Mouse (Mus musculus): ENCODE measurements at regions not wholly inside any gene's neighbourhood (a gene's known extent, or its start where the extent isn't known, plus 50 kb on each side); places are given as distances from the start of the nearest gene placed in this dataset.
"Not testable (repeated sequence)": the region's sequence is repeated elsewhere in the genome, so short reads cannot be mapped to it uniquely, and the experiment has no call there.

DNA sequence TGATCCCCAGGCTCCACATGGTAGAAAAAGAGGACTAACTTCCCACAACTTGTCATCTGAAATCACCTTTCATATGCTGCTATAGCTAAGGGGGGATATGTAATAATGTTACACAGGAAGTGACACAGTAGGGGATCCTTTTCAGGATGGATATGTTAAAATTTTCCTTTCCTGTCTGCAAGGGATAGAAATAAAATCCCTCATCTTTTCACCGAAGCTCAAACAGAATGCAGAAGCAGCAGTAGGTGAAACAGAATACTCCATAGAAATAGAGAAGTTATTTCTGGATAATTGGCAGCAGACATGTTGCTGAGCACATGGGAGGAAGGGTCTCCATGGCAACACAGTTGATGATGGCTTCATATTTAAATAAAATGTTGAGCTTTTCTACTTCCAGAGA is 309.3 kb upstream of the Ercc4 start:
- no peak for DNase-seq (ENCODE audit: low read depth, low spot score)

DNA sequence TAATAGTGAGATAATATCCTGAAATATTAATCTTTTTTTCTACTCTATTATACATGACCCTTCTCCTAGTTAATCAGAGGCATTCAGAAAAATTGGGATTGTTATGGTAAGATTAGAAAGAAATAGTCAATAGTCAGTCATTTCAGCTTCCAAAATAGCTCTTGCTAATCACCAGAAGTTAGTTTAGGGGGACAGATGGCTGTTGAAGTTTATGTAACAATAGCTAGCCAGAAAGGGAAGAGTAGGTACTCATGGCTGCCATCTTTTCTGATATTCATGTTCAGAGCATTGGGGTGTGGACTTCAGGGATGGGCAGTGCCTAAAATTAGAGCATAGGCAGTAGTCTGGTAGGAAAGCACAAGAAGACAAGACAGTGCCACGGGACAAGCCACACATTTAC is 306.8 kb upstream of the Ercc4 start:
- DNase-seq (ENCODE audit: low read depth, low spot score) = no peak

DNA sequence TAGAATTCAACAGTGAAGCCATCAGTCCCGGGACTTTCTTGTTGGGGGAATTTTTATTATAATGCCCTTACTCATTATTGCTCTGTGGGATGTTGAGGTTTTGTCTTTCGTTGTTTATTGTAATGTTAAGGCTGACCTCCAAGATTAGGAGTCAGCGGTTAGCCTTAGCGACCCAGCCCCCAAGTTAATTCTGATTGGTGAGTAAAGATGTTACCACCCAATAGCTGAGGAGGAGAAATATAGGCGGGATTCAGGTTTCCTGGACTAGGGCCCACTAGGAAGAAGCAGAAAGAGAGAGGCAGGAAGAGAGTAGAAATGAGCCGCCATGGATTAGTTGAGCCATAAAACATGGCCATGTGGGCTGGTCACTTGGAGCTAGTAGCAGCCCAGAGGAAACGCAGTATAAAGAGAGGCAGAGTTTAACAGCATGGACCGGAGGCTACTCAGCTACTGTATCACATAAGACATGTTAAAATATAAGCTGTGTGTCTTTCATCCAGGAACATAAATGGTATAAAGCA is 302.1 kb upstream of the Ercc4 start:
- DNase-seq (ENCODE audit: low read depth, low spot score) = no peak

DNA sequence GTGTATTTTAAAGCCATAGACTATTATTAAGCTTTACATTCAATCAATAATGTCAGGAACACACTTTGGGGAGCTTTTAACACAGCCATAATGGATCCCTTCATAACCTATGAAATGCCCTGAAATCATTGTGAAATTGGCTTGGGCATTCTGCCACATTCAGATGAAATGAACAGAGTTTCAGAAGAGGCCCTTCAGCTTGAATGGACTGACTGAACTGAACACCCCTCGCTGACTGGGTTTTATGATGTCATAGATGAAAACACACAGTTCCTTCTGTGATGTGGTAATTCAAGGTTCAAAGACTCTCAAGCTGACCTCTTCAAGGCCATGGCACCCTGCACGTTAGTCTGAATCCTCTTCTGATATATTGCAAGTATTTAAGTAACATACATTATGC is 298.4 kb upstream of the Ercc4 start:
- no peak for DNase-seq (ENCODE audit: low read depth, low spot score)

DNA sequence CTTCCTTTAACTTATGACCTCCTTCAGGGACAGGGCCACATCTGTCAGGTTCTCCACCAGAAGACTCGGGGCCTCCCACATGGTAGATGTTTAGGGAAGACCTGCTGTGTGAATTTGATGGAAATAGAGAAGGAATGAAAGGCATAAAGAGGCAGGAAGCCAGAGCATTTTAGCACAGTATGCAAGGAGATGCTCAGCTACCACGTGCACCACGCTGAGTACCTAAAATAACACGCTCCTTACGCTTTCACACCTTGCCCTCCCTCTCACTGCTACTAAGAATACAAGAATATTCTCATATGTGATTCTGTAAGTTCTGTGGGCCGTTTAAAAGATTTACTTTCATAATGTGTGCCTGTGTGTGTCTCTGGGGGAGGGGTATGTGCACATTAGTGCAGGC is 284.8 kb upstream of the Ercc4 start:
- DNase-seq (ENCODE audit: low read depth, low spot score) = no peak

DNA sequence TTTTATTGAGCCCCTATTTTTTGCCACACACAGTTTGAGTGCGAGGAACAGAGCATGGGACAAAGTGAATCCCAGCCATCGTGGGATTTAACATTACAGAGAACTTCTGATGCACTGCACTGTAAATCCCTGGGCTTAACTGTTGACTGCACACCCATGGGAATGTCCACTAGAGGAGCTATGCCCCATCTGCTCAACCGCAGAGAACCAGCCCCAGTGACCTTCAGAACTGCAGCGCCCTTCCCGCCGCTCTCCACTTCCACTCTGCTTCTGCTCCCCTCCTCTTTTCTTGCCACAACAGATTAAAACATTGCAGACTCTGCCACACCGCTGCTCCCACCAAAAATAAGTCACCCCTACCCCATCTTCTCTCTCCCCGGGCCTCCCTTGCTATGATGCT is 283.3 kb upstream of the Ercc4 start:
- peak; percentile 5 for DNase-seq (ENCODE audit: low read depth, low spot score)

DNA sequence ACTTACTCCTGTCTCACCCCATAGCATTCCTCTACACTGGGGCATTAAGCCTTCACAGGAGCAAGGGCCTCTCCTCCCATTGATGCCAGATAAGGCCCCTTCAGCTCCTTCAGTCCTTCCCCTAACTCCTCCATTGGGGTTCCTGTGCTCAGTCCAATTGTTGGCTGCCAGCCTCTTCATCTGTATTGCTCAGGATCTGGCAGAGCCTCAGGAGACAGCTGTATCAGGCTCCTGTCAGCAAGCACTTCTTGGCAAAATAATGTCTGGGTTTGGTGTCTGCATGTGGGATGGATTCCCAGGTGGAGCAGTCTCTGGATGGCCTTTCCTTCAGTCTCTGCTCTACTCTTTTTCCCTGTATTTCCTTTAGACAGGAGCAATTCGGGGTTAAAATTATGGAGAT is 278.2 kb upstream of the Ercc4 start:
- not testable (repeated sequence) for DNase-seq (ENCODE audit: low read depth, low spot score)

DNA sequence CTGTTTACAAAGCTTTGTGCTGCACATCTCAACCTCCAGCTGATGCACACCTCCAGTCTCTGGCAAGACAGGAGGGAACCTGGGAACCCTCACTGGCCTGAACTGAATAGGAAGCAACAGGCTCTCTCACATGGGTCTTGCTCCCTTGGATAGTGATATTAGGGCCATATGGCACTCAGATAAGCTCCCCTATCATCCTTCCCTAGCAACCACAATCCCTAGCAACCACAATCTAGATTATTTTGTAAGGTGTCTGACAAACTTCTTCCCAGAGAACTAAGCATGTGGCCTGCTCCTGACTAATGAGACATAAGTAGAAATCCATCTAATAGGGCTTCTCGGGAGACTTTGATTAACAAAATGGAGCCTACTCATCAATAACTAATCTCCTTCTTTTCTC is 253.1 kb upstream of the Ercc4 start:
- DNase-seq (ENCODE audit: low read depth, low spot score) = peak; percentile 54

DNA sequence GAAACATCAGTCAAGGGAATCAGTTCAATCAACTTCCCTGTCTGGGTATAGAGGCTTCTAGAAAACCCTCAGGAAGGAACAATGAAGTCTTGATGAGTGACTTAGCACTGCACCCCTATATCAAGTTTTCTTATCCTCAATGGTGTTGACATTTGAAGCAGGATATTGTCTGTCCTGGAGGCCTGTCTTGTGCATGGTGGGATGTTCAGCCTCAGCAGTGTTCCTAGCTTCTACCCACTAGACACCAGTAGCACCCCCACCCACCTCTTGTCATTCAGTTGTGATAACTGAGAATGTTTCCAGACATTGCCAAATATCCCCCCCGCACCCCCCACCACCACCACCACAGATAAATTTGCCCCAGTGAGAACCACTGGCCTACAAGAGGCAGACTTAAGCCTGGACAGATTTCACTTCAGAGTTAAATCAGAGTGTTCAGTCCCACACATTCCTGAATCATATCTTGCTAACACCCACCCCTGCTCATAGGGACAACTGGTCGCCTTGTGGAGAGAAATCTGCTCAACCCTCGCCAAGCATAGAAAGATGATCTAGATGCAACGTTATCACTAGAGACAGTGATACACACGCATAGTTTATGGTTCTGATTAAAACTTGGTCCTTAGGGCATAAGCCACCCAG is 249.6 kb upstream of the Ercc4 start:
- DNase-seq (ENCODE audit: low read depth, low spot score) = no peak

DNA sequence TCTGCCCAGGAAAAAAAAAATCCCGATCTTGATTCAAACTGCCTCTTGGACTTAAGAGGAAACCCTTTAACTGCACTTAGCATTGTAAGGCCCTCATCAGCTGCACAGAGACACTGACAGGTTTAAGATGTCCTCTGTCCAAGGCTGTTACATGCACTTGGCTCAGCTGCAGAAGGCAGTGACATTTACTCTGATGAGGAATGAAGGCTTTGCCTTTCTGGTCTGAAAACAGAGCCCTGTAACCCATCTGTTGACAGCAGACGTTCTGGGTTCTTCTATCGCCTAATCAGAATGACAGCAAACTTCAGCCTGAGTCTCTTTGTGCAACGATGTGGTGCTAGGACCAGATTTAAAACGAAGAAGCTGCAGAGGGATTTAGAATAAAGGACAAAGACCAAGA is 246.9 kb upstream of the Ercc4 start:
- no peak for DNase-seq (ENCODE audit: low read depth, low spot score)

DNA sequence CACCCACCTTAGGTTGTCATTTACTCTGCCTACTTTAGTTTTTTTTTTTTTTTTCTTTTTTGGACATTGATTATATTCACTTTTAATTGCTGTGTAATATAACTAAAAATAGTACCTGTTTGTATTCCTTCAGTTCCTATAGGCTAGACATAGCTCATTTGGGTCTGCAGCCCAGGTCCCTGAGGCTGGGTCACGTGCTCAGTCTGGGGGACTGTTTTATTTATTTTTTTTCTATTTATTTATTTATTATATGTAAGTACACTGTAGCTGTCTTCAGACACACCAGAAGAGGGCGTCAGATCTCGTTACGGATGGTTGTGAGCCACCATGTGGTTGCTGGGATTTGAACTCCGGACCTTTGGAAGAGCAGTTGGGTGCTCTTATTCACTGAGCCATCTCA is 231.2 kb upstream of the Ercc4 start:
- DNase-seq (ENCODE audit: low read depth, low spot score) = not testable (repeated sequence)

DNA sequence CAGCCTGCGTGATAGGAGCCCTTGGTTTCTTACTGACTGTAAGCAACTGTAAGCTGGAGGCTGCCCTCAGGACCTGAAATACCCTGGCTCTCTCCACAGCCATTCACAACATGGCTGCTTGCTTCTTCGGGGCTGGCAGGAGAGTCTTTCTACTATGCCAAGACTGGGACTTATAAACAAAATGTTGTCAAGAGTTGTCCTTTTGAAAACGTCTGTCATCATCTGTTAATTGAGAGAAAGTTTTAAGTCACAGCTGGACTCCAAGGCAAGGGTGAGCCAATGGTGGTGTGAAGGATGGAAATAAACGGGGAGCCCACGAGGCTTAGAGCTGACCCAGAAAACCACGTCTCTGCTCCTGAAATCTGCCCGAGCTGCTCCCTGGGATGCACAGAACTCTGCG is 229.5 kb upstream of the Ercc4 start:
- DNase-seq (ENCODE audit: low read depth, low spot score) = no peak

DNA sequence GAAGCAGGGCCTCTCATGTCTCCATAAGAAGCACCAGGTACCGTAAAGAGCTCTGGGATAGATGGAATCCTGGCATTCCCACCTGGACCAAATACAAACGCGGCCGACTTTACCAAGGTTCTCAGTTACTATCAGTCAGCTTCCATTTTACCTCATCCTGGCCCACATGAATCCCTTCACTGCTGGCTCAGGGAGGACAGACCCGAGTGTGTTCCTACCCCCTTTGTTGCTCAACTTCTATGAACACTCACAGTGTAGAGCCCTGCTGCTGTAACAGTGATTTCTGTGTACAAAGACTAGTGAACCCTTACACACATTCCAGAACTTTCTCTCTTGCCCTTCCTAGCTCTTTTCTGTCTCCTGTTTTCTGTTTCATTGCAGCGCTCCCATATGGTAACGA is 229.0 kb upstream of the Ercc4 start:
- no peak for DNase-seq (ENCODE audit: low read depth, low spot score)

DNA sequence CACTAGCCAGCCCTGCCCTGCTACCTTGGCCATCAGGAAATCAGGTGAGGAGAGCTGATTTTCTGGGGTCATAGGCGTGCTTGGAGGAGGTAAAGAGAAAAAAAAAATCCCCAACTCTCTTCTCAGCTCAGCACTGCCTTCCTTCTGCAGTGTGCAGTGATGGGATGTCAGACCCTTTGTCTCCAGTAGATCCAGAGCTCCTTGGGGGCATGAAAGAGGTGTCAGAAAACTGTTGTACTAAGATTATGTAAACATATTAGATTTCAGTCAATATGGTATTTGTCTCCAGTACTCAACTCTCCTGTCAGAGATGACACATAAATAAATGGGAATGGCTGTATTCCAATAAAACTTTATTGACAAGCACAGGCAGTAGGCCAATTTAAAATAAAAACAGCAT is 226.8 kb upstream of the Ercc4 start:
- no peak for DNase-seq (ENCODE audit: low read depth, low spot score)

DNA sequence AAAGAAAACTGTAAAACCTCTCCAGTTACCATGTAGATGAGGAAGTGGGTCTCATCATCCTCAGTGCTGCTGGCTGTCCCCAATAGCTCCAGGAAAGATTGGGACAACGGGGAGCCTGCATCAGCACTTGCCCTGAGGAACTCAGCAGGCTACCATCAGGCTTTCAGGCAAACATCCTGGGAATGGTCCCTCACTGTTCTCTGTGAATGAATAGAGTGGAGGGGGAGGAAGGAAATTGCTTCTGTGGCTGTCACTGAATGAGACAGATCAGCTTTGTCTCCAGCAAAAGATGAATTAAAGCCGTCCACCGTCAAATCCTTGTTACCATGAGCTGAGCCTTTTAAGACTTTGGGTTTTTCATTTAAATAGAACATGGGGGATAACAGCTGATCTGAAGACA is 224.9 kb upstream of the Ercc4 start:
- DNase-seq (ENCODE audit: low read depth, low spot score) = no peak

DNA sequence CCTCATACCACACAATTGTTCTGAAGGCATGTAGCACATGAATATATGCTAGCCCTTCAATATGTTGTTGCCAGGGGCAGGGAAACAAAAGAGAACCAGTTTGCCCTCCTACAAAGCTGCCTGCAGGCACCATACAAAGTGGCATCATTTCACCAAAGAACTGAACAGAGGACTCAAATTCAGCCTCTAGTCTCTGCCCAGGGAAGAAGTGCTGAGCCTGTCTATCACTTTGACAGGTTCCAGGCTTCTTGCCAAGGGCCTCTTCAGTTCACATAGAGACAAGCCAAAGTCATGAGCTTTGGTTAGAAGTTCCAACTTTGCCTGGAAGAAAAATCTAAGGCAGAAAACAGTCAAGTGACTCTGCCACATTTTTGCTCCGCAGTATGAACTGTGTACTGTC is 223.4 kb upstream of the Ercc4 start:
- DNase-seq (ENCODE audit: low read depth, low spot score) = no peak

DNA sequence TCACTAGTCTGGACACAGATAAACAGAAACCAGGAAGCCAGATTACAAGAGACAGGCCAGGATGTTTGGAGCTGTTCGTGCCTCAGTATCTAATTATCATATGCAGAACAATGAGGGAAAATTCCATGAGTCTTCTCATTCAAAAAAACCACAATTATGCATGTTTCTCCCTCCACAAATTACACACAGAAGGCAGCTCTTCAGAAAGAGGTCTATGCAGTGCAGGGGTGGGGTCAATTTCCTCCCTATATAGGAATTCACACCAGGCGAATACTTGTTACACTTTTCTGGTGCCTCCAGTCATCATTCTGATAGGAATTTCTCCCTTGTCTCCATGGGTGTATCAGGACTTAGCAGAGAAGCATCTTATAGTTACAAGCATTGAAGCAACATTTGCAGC is 222.1 kb upstream of the Ercc4 start:
- DNase-seq (ENCODE audit: low read depth, low spot score) = no peak

DNA sequence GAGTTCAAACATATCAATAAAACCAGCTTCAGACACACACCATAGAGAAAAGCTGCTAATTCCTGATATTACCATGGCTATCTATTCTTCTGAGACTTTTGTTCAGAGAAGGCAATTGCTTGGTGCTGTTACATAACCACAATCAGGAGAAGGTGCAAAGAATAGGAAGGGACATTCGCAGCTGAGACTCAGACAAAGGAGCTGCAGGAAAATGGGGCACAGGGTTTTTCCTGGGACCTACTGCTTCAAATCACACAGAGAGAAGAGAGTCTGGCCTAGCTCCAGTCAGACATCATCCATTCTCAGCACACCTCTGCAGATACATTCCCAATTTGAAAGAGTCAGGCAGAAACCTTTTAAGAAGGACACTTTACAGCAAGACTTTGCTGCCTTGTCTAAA is 219.4 kb upstream of the Ercc4 start:
- no peak for DNase-seq (ENCODE audit: low read depth, low spot score)

DNA sequence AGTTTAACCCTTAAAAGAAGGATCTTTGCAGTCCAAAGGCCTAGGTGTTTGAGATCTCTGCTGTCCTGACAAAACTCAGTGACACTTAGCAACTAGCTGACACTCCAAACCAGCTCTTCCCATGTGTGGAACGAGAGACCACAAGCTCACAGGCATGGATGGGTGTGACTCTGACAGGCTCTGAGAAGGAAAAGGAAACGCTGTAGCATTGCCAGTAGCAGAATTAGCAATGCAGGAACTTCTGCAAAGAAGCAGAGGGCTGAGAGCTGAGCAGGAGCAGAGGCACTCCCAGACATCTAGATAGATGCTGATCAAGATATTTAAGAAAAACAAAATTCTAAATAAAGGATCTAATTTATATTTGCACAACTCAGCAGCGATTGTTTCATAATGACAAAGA is 218.9 kb upstream of the Ercc4 start:
- DNase-seq (ENCODE audit: low read depth, low spot score) = no peak

DNA sequence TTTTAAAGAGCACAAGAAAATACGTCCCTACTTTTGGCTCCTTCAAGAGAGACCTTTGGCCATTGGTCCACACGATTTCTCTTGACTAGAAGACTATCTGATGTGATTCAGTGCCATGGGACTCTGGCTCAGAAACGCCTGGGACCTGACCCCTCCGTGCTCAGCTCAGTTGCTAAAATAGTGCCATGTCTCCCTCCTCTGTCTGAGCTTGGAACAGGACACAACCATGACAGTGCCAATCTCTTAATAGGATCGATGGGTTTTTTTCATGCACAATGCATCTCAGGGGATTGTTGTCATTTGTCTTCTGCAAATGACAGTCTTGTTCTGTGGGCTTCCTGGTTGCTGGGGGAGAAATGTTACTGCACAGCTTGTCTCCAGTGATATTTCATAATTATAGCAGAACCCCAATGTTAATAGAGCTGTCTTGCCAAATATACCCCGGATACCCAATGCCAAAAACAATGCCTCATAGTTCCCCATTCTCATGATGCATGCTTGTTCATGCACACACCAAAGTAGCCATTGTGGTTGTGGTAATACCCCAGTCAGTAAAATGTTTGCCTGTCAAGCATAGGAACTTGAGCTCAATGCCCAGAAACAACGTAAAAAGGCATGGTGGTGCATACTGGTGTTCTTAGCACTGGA is 216.7 kb upstream of the Ercc4 start:
- DNase-seq (ENCODE audit: low read depth, low spot score) = peak; percentile 6

DNA sequence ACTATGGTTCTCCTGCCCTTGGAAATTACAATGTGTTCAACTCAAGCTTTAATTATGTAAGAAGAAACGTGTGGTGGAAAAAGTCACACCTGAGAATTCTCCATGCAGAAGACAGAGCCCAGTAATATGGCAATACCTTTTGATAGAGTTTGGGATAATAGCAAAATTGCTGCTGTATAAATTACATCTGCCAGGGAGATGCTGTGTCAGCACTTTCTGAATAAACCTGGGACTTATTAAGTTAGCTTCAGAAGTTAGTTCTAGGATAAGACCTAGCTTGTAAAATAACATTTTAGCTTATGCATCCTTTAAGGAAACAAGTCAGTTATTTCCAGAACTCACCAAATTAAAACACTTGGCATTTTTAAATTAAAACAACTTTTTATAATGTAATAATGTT is 212.2 kb upstream of the Ercc4 start:
- no peak for DNase-seq (ENCODE audit: low read depth, low spot score)

DNA sequence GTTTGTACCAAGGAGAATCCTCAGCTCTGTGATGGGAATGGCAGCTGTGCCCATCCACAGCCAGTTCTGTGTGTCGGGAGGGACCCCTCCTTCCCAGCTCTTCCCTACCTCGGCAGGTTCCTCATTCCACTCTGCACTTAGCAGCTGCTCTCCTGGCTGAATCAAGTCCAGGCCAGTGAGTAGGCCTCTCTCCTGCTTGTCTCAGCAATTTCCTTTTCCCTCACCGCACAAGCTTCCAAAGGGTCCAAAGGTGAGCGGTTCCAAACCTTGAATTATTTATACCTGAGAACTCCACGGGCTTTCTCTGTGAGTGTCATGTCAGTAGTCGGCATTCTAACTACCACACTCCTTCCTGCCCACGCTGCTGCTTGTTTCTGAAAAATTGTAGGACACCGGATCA is 208.8 kb upstream of the Ercc4 start:
- DNase-seq (ENCODE audit: low read depth, low spot score) = no peak

DNA sequence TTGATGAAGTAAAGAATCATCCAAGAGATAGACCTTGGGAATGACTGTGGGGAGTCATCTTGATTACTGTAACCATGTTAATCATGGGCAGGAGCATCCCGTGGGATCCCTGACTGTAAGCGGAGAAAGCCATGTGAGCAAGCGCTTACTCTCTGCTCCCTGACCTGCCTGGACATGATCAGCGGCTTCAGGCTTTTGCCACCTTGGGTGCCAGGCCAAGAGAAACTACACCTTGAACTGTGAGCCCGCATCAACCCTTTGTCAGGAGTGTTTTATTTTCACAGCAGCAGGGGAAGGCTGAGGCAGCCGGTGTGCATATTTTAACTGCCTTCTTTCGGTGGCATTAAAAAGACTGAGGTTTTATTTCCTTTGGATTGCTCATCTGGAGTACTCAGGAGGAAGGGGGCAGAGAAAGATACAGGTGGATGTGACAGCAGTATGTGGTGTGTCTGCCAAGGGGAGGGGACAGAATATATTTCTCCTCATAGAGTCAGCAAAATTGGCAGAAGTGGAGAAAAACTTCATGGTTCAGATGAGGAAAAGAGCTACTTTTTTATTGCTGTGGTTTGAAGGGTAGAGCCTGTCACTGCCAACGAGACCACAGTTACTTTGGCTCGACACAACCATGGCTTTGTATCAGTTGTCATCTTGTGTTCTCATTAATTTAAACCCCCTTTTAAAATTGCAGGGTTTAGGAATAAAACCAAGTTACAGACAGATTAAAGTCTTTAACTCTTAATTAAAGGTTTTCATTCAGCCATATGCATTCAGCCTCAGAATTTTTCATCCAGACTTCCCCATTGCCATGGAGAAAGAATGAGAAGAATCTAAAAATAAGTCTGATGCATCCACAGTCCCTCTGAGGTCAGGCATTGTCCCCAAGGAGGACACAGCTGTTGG is 208.1 kb upstream of the Ercc4 start:
- DNase-seq (ENCODE audit: low read depth, low spot score) = no peak

All from retina, postnatal 7 days (tissue).